Mouse (Mus musculus) small intestine, adult 10 weeks (tissue): ENCODE measurements around the gene Akr1d1. TPM values are rescaled to one million over a fixed set of nuclear protein-coding genes. Genes with fewer than 3 reads are reported as not detected.

Source experiments
- polyA plus RNA-seq: library from polyadenylated mRNA; stranded (reverse); fragments of 350-450 nt; fragmentation: Illumina TruSeq; extraction: RNeasy Lipid Tissue Mini Kit (QIAGEN cat#74804); gene quantifications from one replicate; pipeline ENCODE4 v1.2.3, GENCODE M21; 2014; ENCODE audit warnings: low replicate concordance

The Akr1d1 gene
- 0.63 TPM for polyA plus RNA-seq

GRCm38 (mm10) chr6:37529940-37530339 lies at the start of gene Akr1d1:
Gene Akr1d1, plus strand, starts transcription at chr6:37530173.

Other genes starting within 250 kb of the Akr1d1 start
- gene Dgki, start 230.0 kb upstream of the Akr1d1 start, polyA plus RNA-seq: 0.30 TPM
- 47.2 TPM for gene Creb3l2, start 88.0 kb upstream of the Akr1d1 start, polyA plus RNA-seq